Mouse (Mus musculus): ENCODE measurements around the gene Stap2. TPM values are rescaled to one million over a fixed set of nuclear protein-coding genes. Genes with fewer than 3 reads are reported as not detected.

Gene Stap2
- polyA plus RNA-seq, 1 experiment, result 6.0 TPM

DNA sequence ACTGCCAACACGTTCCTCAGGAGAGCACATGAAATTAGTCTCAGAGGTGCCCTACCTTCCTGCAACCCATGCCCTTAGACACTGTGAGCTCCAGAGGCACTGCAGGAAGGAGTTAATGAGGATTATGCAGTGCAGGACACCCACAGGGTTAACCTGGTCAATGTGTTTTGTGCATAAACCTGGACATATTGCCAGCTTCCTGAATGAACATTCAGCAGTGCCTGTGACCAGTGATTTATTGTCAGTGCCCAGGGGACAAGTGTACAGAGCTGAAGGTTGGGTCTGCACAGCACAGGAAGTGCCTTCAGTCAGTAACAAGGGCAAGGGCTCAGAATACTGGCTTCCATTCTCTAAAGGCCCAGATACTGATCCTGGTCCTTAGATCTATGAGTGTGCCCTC is 21.5 kb upstream of the Stap2 start:
- Histone ChIP-seq H3K4me3 (ENCODE audit: insufficient read depth, low read length) (no peak overlapping the region), H3K27ac (ENCODE audit: insufficient read depth, low read length) (no peak overlapping the region), H3K4me1 (ENCODE audit: control insufficient read depth, insufficient read depth, low read length) (peaks cover 28% of the 10 kb centered on the region)
- no peak for TF ChIP-seq POLR2A (IDR thresholded peaks at IDR 0.05; ENCODE audit: extremely low read depth, insufficient read depth, low read length)
- no peak for TF ChIP-seq CTCF (IDR thresholded peaks at IDR 0.05; ENCODE audit: extremely low read depth, insufficient read depth, low read length)

DNA sequence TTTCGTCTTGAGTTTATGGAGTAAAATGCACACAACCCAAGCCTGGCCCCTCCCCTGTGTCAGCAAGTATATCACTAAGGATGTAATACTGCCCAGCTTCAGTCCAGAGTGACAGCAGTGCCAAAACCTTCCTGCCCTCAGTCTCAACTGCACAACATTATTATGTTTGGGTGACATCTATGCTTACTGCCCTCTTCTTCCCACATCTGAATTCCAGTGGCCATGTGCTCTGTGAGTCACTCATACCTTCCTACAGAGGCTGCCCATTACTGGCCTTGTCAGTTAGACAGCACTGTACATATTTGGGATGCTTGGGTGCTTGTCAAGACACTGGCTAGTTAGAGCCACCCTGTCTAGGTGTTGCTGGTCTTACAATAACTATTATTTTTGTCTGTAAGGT is 20.9 kb upstream of the Stap2 start:
- peaks cover 32% of the 10 kb centered on the region for H3K4me1 ChIP-seq (ENCODE audit: control insufficient read depth, insufficient read depth, low read length)
- no peak for TF ChIP-seq CTCF (IDR thresholded peaks at IDR 0.05; ENCODE audit: extremely low read depth, insufficient read depth, low read length)
- no peak for TF ChIP-seq POLR2A (IDR thresholded peaks at IDR 0.05; ENCODE audit: extremely low read depth, insufficient read depth, low read length)
- H3K4me3 ChIP-seq (ENCODE audit: insufficient read depth, low read length), result no peak overlapping the region
- H3K27ac ChIP-seq (ENCODE audit: insufficient read depth, low read length), result no peak overlapping the region

DNA sequence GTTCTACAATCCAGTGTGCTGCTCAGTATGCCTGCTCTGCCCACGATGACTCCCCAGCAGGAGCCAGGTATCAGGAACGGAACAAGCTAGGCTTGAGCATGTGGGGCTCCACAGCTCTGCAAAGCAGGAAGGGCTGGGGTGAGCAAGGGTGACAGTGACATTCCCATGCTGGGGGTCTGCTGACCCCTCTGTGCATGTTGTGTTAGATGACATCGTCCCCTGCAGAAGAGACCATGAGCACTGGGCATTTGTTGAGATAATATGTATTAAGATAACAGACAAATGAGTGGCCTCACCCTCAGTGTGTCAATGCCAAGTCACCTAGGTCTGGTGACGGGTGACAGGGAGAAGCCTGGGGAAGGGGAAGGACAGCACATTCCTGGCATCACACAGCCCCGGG is 19.5 kb upstream of the Stap2 start:
- Histone ChIP-seq H3K4me3 (ENCODE audit: insufficient read depth, low read length) (no peak overlapping the region), H3K4me1 (ENCODE audit: control insufficient read depth, insufficient read depth, low read length) (peaks cover 27% of the 10 kb centered on the region), H3K27ac (ENCODE audit: insufficient read depth, low read length) (no peak overlapping the region)
- TF ChIP-seq POLR2A (IDR thresholded peaks at IDR 0.05; ENCODE audit: extremely low read depth, insufficient read depth, low read length) (no peak), CTCF (IDR thresholded peaks at IDR 0.05; ENCODE audit: extremely low read depth, insufficient read depth, low read length) (no peak)

DNA sequence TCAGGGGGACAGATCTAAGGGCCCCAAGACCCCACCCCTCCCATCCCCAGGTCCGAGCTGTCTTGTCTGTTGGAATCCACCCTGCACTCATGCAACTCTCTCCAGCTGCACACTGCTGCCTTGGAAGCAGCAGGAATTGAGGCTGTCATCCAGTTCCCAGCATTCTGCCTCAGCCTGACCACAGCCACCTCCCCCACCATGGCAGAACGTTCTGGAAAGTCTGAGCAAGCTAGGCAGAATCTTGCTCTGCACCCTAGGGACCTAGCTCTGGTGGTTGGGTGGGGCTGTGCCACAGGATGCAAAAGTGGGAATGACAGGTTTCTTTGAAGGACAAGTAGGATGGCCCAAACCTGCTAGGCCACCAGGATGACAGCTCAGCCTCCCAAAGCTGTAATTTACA is 19.1 kb upstream of the Stap2 start:
- TF ChIP-seq CTCF (IDR thresholded peaks at IDR 0.05; ENCODE audit: extremely low read depth, insufficient read depth, low read length) (no peak), POLR2A (IDR thresholded peaks at IDR 0.05; ENCODE audit: extremely low read depth, insufficient read depth, low read length) (no peak)

DNA sequence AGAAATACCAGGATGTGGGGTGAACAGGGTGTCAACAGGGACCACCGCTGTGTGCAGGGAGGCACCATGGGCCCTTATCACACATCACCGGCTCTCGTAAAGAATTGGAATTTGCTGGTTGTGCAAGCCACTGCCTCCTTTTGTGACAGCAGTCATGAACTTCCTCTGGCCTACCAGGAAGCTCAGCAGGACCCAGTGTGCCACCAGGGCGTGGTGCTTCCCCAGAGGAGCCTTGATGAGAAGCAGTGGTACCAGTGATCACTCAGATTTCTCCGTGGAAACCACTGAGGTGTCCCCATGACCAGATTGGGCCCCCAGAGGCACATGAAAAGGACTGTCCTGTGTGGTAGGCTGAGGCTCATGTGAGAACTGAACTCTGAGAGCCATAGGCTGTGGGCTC is 18.0 kb upstream of the Stap2 start:
- TF ChIP-seq CTCF (IDR thresholded peaks at IDR 0.05; ENCODE audit: extremely low read depth, insufficient read depth, low read length), result no peak
- no peak for TF ChIP-seq POLR2A (IDR thresholded peaks at IDR 0.05; ENCODE audit: extremely low read depth, insufficient read depth, low read length)
- Histone ChIP-seq H3K4me1 (ENCODE audit: control insufficient read depth, insufficient read depth, low read length) (peaks cover 25% of the 10 kb centered on the region), H3K4me3 (ENCODE audit: insufficient read depth, low read length) (no peak overlapping the region), H3K27ac (ENCODE audit: insufficient read depth, low read length) (peak overlapping the region; percentile 35)

More for the DNA sequence above, 19.1 kb upstream of the Stap2 start:
- no peak overlapping the region for H3K4me3 ChIP-seq (ENCODE audit: insufficient read depth, low read length)
- H3K4me1 ChIP-seq (ENCODE audit: control insufficient read depth, insufficient read depth, low read length), result peaks cover 26% of the 10 kb centered on the region
- H3K27ac ChIP-seq (ENCODE audit: insufficient read depth, low read length), result no peak overlapping the region

DNA sequence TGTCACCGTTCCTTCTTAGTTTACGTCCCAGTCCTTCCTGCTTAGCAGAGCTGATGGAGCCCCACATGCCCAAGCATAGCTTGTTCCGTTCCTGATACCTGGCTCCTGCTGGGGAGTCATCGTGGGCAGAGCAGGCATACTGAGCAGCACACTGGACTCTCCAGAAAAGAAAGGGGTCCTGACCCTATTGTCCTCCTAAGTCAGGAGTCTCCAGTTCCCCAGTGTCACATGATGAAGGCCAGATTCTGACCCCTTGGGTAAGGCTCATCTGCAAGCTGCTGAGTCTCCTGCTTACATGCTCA is 17.6 kb upstream of the Stap2 start:
- TF ChIP-seq CTCF (IDR thresholded peaks at IDR 0.05; ENCODE audit: extremely low read depth, insufficient read depth, low read length) (no peak), POLR2A (IDR thresholded peaks at IDR 0.05; ENCODE audit: extremely low read depth, insufficient read depth, low read length) (no peak)
- no peak overlapping the region for H3K4me3 ChIP-seq (ENCODE audit: insufficient read depth, low read length)
- peaks cover 23% of the 10 kb centered on the region for H3K4me1 ChIP-seq (ENCODE audit: control insufficient read depth, insufficient read depth, low read length)
- peak overlapping the region; percentile 35; the same call in 1 of the 2 replicates for H3K27ac ChIP-seq (ENCODE audit: insufficient read depth, low read length)

DNA sequence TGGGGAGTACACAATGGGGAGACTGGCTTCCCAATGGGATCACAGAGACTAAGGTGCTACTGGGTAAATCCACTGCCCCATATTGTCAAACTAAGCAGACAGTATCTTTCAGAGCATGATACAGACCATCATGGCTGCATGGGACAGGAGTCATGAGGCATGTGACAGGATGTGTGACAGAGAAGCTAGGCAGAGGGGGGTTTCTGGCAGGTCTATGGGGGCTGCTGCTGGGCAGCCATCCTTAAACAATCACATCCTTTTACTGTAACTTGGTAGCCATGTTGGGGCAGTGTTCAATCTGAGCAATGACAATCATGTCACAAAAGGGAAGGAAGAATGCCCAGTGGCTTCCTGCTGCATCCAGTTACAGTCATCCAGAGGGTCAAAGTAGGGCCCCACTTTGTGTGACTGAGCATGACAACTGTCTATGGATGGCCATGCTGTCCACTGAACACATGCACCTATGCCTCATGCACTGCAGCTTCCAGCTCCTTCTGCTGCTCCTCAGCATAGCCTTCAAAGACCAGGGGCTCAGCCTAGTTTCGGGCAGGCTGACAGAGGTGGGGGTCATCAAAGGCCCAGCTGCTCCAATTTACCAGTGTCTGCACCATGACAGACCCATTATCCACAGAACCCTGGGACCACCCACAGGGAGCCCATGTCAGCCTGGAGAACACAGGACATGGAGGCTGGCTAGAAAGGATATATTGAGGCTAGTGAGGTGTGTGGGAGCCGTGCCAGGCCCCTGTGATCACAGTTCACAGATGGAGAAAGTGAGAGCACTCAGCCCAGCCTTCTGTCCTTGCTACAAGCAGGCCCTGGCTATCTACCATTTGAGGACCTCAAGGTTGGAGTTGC is 17.0 kb upstream of the Stap2 start:
- H3K4me3 ChIP-seq (ENCODE audit: insufficient read depth, low read length), result no peak overlapping the region
- peaks cover 23% of the 10 kb centered on the region for H3K4me1 ChIP-seq (ENCODE audit: control insufficient read depth, insufficient read depth, low read length)
- TF ChIP-seq CTCF (IDR thresholded peaks at IDR 0.05; ENCODE audit: extremely low read depth, insufficient read depth, low read length) (no peak), POLR2A (IDR thresholded peaks at IDR 0.05; ENCODE audit: extremely low read depth, insufficient read depth, low read length) (no peak)
- peak overlapping the region; percentile 24; the same call in 1 of the 2 replicates for H3K27ac ChIP-seq (ENCODE audit: insufficient read depth, low read length)

DNA sequence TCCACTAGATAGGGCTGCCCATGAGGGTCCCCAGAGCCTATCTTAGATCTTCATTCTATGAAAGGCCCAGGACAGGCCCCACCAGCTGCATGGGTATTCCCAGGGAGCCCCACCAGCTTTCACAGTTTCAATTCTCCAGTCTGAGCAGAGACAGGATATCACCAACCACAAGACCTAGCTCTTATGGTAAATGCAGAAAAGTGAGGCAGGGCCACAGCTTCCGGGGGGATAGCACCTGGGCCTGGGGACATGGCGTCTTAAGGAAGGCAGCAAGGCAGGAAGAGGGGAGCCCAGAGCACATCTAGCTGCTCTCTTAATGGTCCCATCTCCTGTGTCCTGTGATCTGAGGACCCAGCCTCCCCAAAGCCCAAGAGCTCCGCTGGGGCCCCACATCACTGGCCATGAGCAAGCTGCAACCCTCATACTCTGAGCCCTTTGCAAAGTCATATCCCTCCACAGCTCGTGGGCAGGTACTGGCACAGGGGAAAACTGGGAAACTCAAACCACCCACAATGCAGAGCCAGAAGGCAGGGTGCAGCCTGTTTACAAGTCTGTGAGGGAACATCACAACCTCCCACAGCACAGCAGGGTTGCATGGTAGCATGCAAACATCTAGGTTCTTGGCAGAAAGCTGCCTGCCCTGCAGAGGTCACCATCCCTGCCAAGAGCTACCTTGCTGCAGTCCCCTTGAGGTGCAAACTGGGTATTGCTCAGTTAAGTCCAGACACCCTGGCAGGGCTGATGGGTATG is 16.0 kb upstream of the Stap2 start:
- Histone ChIP-seq H3K27ac (ENCODE audit: insufficient read depth, low read length) (peak overlapping the region; percentile 72), H3K4me1 (ENCODE audit: control insufficient read depth, insufficient read depth, low read length) (peaks cover 21% of the 10 kb centered on the region), H3K4me3 (ENCODE audit: insufficient read depth, low read length) (no peak overlapping the region)
- 0 out of 2 replicates have a peak, but pooled peaks have one; percentile 30 for TF ChIP-seq POLR2A (IDR thresholded peaks at IDR 0.05; ENCODE audit: extremely low read depth, insufficient read depth, low read length)
- no peak for TF ChIP-seq CTCF (IDR thresholded peaks at IDR 0.05; ENCODE audit: extremely low read depth, insufficient read depth, low read length)

DNA sequence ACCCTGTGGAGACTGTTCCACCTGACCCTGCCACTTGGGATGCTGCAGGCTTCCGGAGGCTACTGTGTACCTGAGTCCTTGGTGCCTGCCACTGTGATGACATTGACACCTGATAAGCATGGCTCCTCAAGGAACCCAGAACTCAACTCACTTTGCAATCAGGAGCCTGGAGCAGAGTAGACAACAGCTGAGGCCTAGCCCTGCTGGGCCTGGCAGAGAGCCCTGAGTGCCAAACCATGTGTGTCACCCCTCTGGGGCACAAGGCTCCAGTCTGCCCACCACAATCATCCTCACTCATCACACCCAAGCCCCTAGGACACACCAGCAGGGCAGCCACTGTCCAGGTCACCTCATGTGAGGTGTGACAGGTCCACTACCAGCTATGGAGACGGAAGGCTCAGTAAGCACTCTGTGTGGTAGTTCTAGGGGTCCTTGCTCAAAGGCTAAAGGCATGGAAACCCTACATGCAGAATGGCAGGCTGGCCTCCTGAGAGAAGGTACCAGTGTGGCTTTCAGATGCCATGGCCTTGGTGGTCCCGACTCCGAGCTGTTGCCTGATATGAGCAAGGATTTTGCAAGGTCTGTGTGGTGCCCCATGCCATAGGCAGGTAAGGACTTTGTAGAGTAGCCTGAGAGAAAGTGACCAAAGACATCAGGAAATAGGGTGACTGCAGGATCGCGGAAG is 15.2 kb upstream of the Stap2 start:
- Histone ChIP-seq H3K4me3 (ENCODE audit: insufficient read depth, low read length) (no peak overlapping the region), H3K27ac (ENCODE audit: insufficient read depth, low read length) (peak overlapping the region; percentile 72; the same call in 1 of the 2 replicates), H3K4me1 (ENCODE audit: control insufficient read depth, insufficient read depth, low read length) (peaks cover 18% of the 10 kb centered on the region)
- 0 out of 2 replicates have a peak, but pooled peaks have one; percentile 12 for TF ChIP-seq POLR2A (IDR thresholded peaks at IDR 0.05; ENCODE audit: extremely low read depth, insufficient read depth, low read length)
- no peak for TF ChIP-seq CTCF (IDR thresholded peaks at IDR 0.05; ENCODE audit: extremely low read depth, insufficient read depth, low read length)

Data from cortical plate, adult 2 months (tissue).